Mouse (Mus musculus) activated CD4-positive, CD25-positive, alpha-beta regulatory T cell, adult 4 months (primary cell): ENCODE measurements at regions not wholly inside any gene's neighbourhood (a gene's known extent, or its start where the extent isn't known, plus 50 kb on each side); places are given as distances from the start of the nearest gene placed in this dataset.
"Not testable (repeated sequence)": the region's sequence is repeated elsewhere in the genome, so short reads cannot be mapped to it uniquely, and the experiment has no call there.

Experiments used
- ATAC-seq: one replicate; pipeline ENCODE4 v1.8.0; 2017

DNA sequence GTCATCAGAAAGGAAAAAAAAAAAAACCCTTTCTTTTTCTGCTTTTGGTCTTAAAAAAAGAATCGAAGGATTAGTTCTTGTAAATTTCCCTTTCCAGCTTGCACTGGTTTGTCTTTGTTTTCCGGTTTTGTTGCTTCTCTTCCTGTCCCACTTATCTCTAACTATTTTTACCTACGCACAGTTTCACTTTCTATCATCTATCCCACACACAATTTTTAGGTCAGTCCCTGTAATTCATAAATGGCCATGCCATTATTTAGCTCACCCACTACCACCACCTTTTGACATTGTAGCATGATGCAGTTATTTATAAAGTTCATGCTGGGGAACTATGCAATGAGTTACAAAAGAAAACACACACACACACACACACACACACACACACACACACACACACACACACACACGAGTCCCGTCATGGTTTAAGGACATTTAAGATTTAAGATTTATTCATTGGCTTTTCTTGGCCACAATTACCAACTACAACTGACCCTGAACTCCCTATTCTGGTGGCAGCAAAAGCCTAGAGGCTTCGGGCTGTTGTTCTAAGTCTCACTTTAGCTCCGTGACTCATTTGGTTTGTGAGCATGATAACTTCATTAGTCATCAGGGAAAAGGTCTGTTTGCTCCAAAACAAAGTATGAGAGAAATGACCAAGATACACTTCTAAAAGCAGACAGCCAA, 164.6 kb upstream of the Gm10131 start:
- peak; percentile 52 for ATAC-seq

DNA sequence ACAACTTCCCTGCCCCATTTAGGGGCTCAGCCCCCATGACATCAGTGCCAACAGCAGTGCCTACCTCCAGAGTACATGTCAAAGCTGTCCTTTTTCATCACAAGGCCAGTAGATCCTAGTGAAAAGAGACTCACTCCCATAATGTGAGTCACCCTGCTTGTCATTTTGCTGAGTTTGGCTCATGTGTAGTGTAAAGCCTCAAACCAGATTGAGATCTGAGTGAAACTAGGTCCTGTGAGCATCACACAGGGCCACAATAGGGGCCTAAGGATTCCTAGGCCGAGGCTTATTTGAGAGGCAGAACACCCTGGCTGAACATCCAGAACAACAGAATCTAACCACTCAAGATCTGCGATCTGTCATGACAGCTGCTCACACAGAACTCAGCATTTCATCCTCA, 163.3 kb upstream of the Gm10131 start:
- ATAC-seq: not testable (repeated sequence)

DNA sequence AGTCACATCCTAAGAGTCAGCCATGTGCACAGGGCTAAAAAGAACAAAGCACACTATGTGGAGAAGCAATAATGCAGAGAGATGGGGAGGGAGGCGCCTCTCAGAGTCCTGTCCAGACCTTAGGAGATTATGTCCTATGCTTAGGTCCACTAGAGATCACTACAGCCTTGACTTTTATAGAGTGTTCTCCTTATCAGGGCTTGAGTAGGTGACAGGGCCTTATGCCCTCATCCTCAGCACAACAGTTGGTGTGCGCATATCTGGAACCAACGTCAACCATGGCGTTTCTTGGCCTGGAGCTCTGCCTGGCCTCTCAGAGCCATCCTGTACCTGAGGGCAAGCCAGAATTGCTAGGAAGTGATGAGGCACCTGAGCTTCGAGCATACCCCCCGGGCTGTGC, 162.6 kb upstream of the Gm10131 start:
- ATAC-seq: no peak

DNA sequence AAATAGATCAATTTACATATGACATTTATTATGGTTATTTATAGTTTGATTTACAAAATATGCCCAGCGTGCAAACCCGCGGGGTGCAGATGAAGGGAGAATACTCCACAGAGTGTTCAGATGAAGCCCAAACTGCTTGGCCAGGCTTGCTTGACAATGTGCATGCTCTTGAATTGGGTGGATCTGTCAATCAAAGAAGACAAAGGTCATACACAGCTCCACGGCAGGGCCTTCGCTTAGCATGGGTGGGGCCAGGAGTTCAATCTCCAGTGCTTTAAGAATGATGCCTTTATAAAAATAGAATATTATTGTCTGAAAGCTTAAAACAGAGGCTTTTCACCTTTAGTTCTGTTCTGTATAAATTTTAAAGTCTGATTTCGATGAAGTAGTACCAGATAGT, 158.3 kb upstream of the Gm10131 start:
- ATAC-seq: no peak

DNA sequence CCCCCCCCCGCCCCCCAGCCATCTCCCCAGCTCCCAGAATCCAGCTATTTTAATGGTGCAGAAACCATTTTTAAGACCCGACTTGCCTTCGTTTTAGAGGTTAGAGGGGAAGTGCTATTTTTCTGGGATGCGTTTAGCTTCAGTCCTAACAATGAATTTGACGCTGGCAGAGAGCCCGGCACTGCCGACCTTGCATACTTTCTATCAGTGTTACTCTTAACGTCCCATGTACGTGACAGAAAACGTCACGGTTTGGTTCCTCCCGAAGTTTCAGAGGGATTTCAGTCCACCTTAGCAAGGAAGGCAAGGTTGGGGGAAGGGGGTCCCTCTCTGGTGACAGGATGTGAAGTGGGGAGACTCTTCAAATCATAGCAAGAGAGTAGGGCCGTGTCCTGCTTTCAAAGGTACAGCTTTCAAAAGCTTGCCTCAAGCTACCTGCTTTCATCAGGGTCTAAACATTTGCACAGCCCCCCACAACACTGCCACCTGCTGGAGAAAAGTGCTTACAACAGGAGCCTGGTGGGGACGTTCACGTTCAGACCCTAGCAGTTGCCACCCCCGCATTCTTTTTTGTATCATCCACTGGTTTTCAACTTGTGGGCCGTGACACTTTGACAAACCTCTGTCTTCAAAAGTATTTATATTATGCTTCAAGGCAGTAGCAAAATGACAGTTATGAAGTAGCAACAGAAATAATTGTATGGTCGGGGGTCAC, 157.4 kb upstream of the Gm10131 start:
- ATAC-seq: no peak

DNA sequence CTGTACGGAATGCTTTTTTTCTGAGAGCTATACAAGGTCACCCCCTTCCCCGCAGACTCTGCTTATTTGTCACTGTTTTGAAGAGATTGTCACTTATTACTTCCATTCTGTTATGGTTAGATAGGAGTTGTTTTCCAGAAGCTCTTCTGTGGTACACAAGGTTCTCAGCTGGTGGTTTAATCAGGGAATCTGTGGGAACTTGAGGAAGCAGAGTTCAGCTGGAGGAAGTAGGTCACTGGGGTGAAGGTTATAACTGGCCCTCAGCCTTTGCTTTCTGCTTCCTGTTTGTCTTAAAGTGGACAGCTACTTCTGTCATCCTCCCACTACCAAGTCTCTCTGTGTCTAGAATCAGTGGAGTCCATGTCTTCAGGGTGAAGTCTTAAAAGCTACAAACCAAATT, 143.4 kb upstream of the Gm10131 start:
- ATAC-seq: no peak

DNA sequence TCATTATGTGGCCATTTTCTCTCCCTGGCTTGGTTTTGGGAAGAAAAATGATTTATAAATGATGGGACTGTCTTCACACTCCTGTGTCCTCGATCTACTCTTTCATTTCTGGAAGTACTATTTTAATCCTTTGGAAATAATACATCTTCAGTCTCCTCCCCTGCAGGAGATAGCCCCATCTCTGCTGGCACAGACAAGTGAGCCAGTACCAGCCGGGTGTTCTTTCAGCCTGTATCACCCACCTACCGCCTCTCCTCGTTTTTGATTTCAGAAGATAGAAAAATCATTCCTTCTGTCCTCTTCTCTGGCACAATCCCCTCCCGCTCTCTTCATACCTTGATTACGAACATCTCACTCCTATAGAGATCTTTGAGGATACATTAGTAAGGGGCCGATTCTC, 140.4 kb upstream of the Gm10131 start:
- ATAC-seq: no peak

DNA sequence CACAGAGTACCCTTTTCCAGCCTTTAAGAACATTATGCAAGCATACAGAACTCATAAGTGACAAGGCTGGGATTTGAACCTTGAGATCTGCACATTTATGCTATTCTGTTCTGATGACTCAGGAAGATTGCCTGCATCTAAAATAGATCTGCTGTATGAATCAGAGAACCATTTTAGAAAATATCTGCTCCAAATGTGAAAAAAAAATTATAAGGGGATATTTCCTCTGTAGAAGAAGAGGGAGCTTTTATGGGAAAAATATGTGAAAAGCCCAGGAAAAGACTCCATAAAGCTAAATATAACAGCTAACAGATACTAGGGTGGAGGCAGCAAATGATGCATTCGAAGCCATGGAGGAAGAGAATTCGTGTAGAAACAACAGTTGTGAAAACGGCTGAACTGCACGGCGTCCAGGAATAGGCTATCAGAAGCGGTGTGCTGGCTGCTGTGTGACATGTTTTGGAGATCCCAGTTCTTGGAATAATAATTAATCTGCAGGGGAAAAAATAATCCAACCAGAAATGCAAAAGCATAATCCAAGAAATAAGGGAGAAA, 127.9 kb upstream of the Gm10131 start:
- ATAC-seq: no peak

DNA sequence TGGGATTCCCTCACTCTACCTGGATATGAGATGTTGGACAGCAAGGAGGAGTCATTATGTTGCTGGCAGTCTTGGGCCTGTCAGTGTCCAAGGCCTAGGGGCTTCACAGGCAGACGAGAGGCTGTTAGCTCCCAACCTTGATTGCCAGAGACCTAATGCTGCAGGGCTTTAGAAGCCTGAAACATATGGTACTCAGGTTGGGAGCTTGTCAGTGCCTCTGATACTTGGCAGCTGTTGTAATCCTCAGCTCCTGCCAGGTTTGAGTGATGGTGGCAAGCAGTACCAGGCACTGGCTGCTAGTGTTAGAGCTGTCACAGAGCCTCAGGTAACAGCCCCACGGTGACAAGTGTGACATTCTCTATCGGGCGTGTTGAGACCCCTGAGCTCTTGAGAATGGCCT, 122.2 kb upstream of the Gm10131 start:
- ATAC-seq: no peak

DNA sequence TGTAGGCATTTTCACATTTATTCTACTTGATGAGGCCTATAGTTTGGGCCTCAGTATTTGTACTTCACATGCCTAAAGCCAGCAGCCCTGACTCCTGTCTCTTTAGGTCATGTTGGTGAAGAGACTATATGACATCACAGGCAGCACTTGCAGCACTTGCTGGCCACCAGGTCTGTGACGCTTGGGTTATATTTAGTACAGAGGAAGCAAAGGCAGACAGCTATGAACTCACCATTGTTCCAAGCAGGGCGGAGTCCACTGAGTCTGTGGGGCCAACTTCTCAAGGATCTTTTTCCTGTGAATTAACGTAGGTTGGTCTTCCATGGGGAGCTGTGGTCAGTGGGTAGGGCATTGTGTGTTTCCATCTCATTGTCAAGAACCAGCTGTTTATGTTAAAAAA, 117.9 kb upstream of the Gm10131 start:
- ATAC-seq: no peak

DNA sequence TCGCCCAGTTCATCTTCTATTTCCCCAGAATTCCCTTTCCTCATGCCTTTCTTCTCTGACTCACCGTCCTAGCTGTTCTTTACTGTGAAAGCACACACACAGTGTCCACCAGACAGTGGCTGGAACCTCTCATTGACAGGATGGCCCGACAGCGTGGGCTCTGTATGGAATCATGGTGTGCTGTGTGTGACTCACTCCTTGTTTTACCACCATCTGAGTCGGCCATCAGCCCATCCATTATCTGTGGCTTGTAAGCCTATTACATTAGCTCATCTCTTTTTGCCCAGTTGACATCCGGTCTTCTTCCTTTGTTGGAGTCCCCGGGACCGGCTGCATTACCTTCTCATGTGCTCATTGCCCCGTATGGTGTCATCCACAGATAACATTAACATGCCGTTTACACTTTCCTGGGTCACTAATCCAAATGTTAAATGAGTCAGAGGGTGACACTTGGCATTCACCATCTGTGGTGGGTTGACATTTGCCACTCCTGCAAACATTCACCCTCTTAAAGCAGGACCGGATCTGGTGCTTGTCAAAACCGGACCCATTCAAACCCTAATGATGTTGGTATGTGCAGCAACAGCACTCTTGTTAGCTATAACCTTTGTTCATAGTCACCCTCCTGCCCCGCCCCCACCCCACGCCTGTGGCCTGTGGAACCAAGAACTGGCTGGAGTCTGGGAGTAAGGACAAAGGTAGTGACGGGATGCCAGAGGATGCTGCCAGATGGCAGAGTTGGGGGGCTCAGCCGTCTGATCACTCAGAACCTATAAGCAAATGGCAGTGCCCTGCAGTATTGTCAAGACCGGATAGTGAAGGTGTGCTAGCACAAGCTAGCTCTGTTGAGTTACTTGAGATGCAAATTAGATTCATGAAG, 113.7 kb upstream of the Gm10131 start:
- ATAC-seq: no peak

DNA sequence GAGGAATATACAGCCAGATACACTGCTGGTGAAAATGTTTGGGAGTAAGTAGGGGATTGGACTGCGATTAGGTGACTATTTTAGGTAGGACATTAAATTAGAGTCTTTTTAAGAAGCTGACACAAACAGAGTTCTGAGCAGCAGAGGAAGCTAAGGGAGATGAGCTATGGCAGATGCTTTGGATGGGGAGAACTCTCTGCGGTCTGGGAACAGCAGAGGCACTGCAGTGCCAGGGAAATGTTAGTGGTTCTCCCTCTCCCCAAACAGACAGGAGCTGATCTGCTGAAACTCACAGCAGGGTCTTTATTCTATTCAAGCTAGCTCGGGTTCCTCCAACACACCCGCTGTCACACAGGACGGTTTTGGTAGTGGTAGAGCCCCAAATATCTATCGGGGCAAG, 110.7 kb upstream of the Gm10131 start:
- no peak for ATAC-seq
